Mouse (Mus musculus): ENCODE measurements around the gene Syngr3. TPM values are rescaled to one million over a fixed set of nuclear protein-coding genes. Genes with fewer than 3 reads are reported as not detected.
"Not testable (repeated sequence)": the region's sequence is repeated elsewhere in the genome, so short reads cannot be mapped to it uniquely, and the experiment has no call there.

Gene Syngr3
- polyA plus RNA-seq, 1 experiment from 2014 or later = 6.0 TPM

DNA sequence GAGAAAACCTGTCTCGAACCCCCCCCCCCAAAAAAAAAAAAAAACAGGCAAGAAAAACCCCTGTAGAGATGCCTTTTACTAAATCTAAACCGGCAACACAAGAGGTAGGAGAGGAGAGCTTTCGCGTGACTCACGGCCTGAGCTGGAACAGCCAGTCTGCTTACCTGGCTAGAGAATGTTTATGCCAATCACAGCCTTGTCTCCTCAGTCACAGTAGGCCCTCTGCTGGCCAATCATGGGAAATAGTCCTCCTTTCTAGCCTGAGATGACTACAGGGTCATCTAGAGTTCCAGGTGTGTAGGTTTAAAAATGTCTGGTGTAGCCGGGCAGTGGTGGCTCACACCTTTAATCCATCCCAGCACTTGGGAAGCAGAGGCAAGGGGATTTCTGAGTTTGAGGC is 22.3 kb downstream of the Syngr3 start:
- no peak overlapping the region for H3K4me2 ChIP-seq (replicated peaks; ENCODE audit: low read depth)
- H3K4me3 ChIP-seq (ENCODE audit: low read depth, low read length) = no peak overlapping the region
- peaks cover 16% of the 10 kb centered on the region for H3K4me1 ChIP-seq (replicated peaks; ENCODE audit: control insufficient read depth, insufficient read depth, low read length)
- H3K36me3 ChIP-seq (ENCODE audit: control insufficient read depth, insufficient read depth) = no peaks in the 10 kb centered on the region
- no peak overlapping the region for H3K9ac ChIP-seq (ENCODE audit: low read depth, low read length)
- peak; percentile 25 for ATAC-seq
- no peaks in the 10 kb centered on the region for H3K9me3 ChIP-seq (ENCODE audit: control insufficient read depth)
- 17% methylated on average over 6 of the region's 6 CpGs for WGBS
- TF ChIP-seq CTCF (IDR thresholded peaks at IDR 0.05; ENCODE audit: low read depth) = peak; percentile 86
- H3K27ac ChIP-seq (ENCODE audit: low read depth, low read length) = no peak overlapping the region
- no peaks in the 10 kb centered on the region for H3K27me3 ChIP-seq (replicated peaks; ENCODE audit: control insufficient read depth, insufficient read depth, low read length)

DNA sequence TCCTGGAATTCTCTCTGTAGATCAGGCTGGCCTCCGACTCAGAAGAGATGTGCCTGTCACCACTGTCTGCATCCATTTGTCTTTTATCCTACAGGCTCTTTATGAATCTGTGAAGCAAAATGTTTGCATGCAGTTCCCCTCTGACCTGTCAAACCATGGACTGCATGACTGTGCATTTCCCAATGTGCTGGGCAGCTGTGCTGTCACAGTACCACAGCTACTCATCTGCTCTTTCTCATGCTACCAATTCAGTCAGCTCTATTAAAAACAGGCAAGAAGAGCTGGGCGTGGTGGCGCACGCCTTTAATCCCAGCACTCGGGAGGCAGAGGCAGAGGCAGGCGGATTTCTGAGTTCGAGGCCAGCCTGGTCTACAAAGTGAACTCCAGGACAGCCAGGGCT is 22.7 kb downstream of the Syngr3 start:
- not testable (repeated sequence) for H3K9me3 ChIP-seq (ENCODE audit: control insufficient read depth); H3K4me2 ChIP-seq (replicated peaks; ENCODE audit: low read depth); H3K36me3 ChIP-seq (ENCODE audit: control insufficient read depth, insufficient read depth); H3K27me3 ChIP-seq (replicated peaks; ENCODE audit: control insufficient read depth, insufficient read depth, low read length); H3K9ac ChIP-seq (ENCODE audit: low read depth, low read length); H3K4me3 ChIP-seq (ENCODE audit: low read depth, low read length); H3K27ac ChIP-seq (ENCODE audit: low read depth, low read length); ATAC-seq
- 53% methylated on average over 7 of the region's 7 CpGs for WGBS
- peaks cover 16% of the 10 kb centered on the region for H3K4me1 ChIP-seq (replicated peaks; ENCODE audit: control insufficient read depth, insufficient read depth, low read length)

DNA sequence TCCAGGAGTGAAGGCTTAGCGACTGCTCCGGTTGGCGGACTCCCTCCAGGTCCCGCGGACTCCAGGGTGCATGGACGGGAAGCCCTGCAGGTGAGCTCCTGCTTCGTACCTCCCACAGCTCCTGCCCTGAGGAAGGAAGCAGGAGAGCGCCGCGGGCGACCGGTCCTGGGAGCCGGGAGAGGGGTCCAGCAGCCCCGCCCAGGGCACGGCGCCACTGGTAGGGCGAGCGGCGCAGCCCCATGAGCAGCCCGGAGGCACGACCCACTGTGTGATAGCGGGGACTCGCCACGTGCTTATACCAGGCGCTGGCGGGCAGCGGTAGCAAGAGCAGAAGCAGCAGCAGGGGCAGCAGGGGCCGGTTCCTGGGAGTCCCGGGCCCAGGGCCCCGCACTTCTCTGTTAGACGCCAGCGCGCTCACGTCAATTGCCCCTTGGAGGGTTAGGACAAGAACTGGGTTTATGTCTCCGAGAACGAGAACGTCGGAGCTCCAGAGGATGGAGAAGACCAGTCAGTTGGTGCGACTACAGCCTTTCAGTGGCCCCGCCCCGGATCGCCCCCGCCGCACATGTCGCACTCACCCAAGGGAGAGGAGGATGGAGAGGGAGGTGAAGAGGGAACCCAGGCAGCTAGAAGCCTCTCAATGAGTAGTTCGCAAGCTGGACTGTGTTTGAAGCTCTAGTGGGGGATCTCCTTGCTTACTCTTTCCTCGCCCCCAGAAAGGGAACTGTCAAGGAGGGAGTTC is 31.6 kb downstream of the Syngr3 start, which contains the start of gene Npw:
Npw (minus strand) TSS at position 441 of the 742 bp plus-strand sequence.
- H3K27me3 ChIP-seq (replicated peaks; ENCODE audit: control insufficient read depth, insufficient read depth, low read length) = peaks cover 27% of the 10 kb centered on the region
- no peak for TF ChIP-seq CTCF (IDR thresholded peaks at IDR 0.05; ENCODE audit: low read depth)
- H3K36me3 ChIP-seq (ENCODE audit: control insufficient read depth, insufficient read depth) = no peaks in the 10 kb centered on the region
- H3K9ac ChIP-seq (ENCODE audit: low read depth, low read length) = peak within 1 kb of the TSS; percentile 40
- peak within 1 kb of the TSS; percentile 72 for H3K4me2 ChIP-seq (replicated peaks; ENCODE audit: low read depth)
- ATAC-seq = peak; percentile 54; the same call in 1 of the 2 replicates
- 4% methylated on average over 47 of the region's 47 CpGs for WGBS
- H3K4me3 ChIP-seq (ENCODE audit: low read depth, low read length) = peak within 1 kb of the TSS; percentile 38
- H3K27ac ChIP-seq (ENCODE audit: low read depth, low read length) = no peak within 1 kb of the TSS
- no peaks in the 10 kb centered on the region for H3K4me1 ChIP-seq (replicated peaks; ENCODE audit: control insufficient read depth, insufficient read depth, low read length)
- no peaks in the 10 kb centered on the region for H3K9me3 ChIP-seq (ENCODE audit: control insufficient read depth)

DNA sequence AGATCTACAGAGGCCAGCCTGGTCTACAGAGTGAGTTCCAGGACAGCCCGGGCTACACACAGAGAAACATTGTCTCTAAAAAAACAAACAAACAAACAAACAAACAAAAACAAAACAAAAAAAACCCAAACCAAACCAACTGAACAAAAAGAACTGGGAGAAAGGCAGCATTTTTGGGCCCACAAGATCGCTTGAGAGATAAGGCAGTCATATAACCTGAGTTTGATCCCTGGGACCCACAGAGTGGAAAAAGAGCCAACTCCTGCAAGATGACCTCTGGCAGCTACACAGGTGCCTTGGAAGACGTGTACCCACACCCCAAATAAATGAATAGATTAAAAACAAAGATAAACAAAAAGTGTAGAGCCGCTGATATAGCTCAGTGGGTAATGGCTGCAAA is 34.8 kb downstream of the Syngr3 start:
- Histone ChIP-seq H3K9me3 (ENCODE audit: control insufficient read depth) (no peaks in the 10 kb centered on the region), H3K27ac (ENCODE audit: low read depth, low read length) (no peak overlapping the region), H3K27me3 (replicated peaks; ENCODE audit: control insufficient read depth, insufficient read depth, low read length) (peaks cover 28% of the 10 kb centered on the region), H3K9ac (ENCODE audit: low read depth, low read length) (no peak overlapping the region), H3K36me3 (ENCODE audit: control insufficient read depth, insufficient read depth) (no peaks in the 10 kb centered on the region), H3K4me2 (replicated peaks; ENCODE audit: low read depth) (no peak overlapping the region), H3K4me1 (replicated peaks; ENCODE audit: control insufficient read depth, insufficient read depth, low read length) (0 out of 2 replicates have a peak, but pooled peaks cover under 1% of the 10 kb centered on the region), H3K4me3 (ENCODE audit: low read depth, low read length) (no peak overlapping the region)
- 59% methylated on average over 4 of the region's 4 CpGs for WGBS
- TF ChIP-seq CTCF (IDR thresholded peaks at IDR 0.05; ENCODE audit: low read depth) = no peak
- ATAC-seq = no peak

DNA sequence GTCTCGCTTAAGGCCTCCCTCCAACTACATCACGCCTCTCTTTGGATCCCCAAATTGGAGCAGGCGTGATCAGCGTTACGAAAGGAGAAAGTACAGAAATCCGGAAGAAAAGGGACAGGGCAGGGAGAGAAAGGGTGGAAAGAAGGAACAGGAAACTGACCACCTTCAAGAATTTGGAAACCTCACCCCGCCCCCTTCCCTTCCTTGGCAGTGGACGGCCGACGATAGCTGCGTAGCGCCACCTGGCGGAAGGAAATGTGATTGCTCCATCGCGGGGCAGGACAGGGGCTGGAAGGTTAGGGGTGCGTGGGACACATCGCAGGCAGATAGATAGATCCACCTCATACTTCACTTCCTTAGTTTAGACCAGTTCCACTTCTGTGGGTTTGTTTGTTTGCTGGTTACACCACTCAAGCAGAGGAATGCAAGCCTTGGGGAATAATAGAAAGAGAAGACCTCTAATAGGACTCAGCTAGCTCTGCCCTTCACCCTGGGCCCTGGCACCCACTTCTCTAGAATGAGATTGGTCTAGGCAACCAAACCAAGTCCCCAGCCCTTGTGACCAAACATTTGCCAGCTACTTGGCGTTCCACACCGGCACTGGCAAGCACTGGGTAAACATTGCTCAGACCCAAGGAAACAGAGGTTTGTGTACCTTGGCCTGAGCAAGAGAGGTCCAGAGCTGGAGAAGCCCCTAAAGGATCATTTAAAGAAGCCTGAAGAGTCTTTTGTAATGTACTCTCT is 35.6 kb downstream of the Syngr3 start:
- H3K4me1 ChIP-seq (replicated peaks; ENCODE audit: control insufficient read depth, insufficient read depth, low read length) = 0 out of 2 replicates have a peak, but pooled peaks cover 4% of the 10 kb centered on the region
- H3K4me2 ChIP-seq (replicated peaks; ENCODE audit: low read depth) = peak overlapping the region; percentile 53
- H3K9me3 ChIP-seq (ENCODE audit: control insufficient read depth) = no peaks in the 10 kb centered on the region
- no peak overlapping the region for H3K9ac ChIP-seq (ENCODE audit: low read depth, low read length)
- H3K27ac ChIP-seq (ENCODE audit: low read depth, low read length) = no peak overlapping the region
- peak; percentile 96 for TF ChIP-seq CTCF (IDR thresholded peaks at IDR 0.05; ENCODE audit: low read depth)
- 0 out of 2 replicates have a peak overlapping the region, but pooled peaks have one; percentile 4 for H3K4me3 ChIP-seq (ENCODE audit: low read depth, low read length)
- 4% methylated on average over 19 of the region's 19 CpGs for WGBS
- peaks cover 27% of the 10 kb centered on the region for H3K27me3 ChIP-seq (replicated peaks; ENCODE audit: control insufficient read depth, insufficient read depth, low read length)
- H3K36me3 ChIP-seq (ENCODE audit: control insufficient read depth, insufficient read depth) = no peaks in the 10 kb centered on the region
- peak; percentile 45; the same call in 1 of the 2 replicates for ATAC-seq

DNA sequence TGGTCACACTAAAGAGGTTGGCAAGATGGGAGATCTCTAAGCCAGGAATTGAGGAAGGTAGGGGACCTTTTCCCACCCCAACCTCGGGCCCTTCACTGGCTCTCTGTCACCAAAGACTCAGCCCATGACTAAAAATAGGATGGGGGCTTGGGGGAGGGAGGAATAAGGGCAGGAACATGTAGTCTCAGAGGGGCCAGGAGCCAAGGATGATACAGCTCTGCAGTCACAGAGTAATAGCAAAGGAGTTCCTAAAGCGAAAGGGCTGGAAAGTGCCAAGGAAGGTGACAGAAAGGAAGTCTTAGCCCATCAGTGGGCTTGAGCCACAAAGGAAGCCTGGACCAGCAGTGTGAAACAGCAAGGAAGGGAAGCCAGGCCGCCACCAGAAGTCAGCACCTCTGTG is 37.9 kb downstream of the Syngr3 start:
- 65% methylated on average over 3 of the region's 3 CpGs for WGBS
- no peak for ATAC-seq
- no peak overlapping the region for H3K9ac ChIP-seq (ENCODE audit: low read depth, low read length)

More for the DNA sequence above, 37.9 kb downstream of the Syngr3 start:
- 0 out of 2 replicates have a peak, but pooled peaks cover 4% of the 10 kb centered on the region for H3K4me1 ChIP-seq (replicated peaks; ENCODE audit: control insufficient read depth, insufficient read depth, low read length)
- no peak overlapping the region for H3K4me3 ChIP-seq (ENCODE audit: low read depth, low read length)
- H3K27me3 ChIP-seq (replicated peaks; ENCODE audit: control insufficient read depth, insufficient read depth, low read length) = peaks cover 6% of the 10 kb centered on the region; the same call in 1 of the 2 replicates
- H3K4me2 ChIP-seq (replicated peaks; ENCODE audit: low read depth) = no peak overlapping the region
- TF ChIP-seq CTCF (IDR thresholded peaks at IDR 0.05; ENCODE audit: low read depth) = no peak
- no peaks in the 10 kb centered on the region; the same call in 1 of the 2 replicates for H3K36me3 ChIP-seq (ENCODE audit: control insufficient read depth, insufficient read depth)
- H3K9me3 ChIP-seq (ENCODE audit: control insufficient read depth) = no peaks in the 10 kb centered on the region
- no peak overlapping the region for H3K27ac ChIP-seq (ENCODE audit: low read depth, low read length)

All from intestine, postnatal 0 days (tissue).